Comparison of ENCODE assay signal across 7 mouse cellular contexts in the genomic region with DNA sequence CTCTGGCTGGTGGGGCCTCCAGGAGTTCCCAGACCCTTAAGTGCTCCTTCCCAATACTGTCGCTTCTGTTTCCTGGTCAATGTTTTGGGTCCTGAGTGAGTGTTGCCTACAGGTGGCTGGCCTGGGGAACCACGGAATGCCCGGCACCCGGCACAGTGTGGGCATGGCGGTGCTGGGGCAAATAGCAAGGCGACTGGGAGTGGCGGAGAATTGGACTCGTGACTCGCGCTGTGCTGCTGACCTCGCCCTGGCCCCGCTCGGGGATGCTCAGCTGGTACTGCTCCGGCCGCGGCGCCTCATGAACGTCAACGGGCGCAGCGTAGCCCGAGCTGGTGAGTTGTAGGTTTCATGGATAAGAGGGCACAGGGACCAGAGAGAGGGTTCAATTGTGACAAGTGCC. TPM values are rescaled to one million over a fixed set of nuclear protein-coding genes. Genes with fewer than 3 reads are reported as not detected.
DNase-seq lines count a peak whose midpoint lies in the region; ATAC-seq and TF ChIP-seq lines count a peak whose summit lies in the region.

No protein-coding gene starts in this region.

- H3K36me3 ChIP-seq in thymus, adult 2 months (ENCODE audit: control insufficient read depth, insufficient read depth, low read length), result no peaks in the 10 kb centered on the region
- no peaks in the 10 kb centered on the region for H3K36me3 ChIP-seq in erythroblast, embryonic 14.5 days (ENCODE audit: control insufficient read depth)
- no peaks in the 10 kb centered on the region for H3K36me3 ChIP-seq in limb, embryonic 13.5 days

- peak overlapping the region; percentile 62 for H3K9ac ChIP-seq in limb, embryonic 13.5 days

- TF ChIP-seq POLR2A in thymus, adult 2 months (IDR thresholded peaks at IDR 0.05; ENCODE audit: control insufficient read depth, extremely low read depth, insufficient read depth, low read length, poor library complexity), result no peak
- no peak for TF ChIP-seq POLR2A in cerebellum, adult 2 months (IDR thresholded peaks at IDR 0.05; ENCODE audit: borderline replicate concordance, insufficient read depth, low read length)

- no peaks in the 10 kb centered on the region for H3K9me3 ChIP-seq in erythroblast, embryonic 14.5 days (ENCODE audit: control insufficient read depth, low read length)
- no peaks in the 10 kb centered on the region for H3K9me3 ChIP-seq in limb, embryonic 13.5 days

- DNase-seq in thymus, adult 2 months, result no peak
- DNase-seq in thymus, postnatal 10 days (ENCODE audit: low spot score in 2 of 2), result no peak
- DNase-seq in thymus, postnatal 36 days, result peak; percentile 30 to 44
- DNase-seq in cerebellum, adult 2 months, result no peak
- DNase-seq in spleen, postnatal 14 days (ENCODE audit: low spot score in 2 of 2), result no peak

- no peak overlapping the region for H3K27ac ChIP-seq in thymus, adult 2 months (ENCODE audit: control insufficient read depth, insufficient read depth, low read length)
- no peak overlapping the region for H3K27ac ChIP-seq in limb, embryonic 13.5 days
- no peak overlapping the region for H3K27ac ChIP-seq in cerebellum, adult 2 months (ENCODE audit: insufficient read depth, low read length)

- peak overlapping the region; percentile 80 for H3K4me2 ChIP-seq in limb, embryonic 13.5 days (replicated peaks)

- no peak for ATAC-seq in limb, embryonic 13.5 days (ENCODE audit: low FRiP score, low read depth)

- 49% methylated on average over 22 of the region's 22 CpGs for WGBS in thymus, adult 2 months
- WGBS in limb, embryonic 13.5 days, result 20% methylated on average over 22 of the region's 22 CpGs
- WGBS in cerebellum, adult 2 months, result 25% methylated on average over 22 of the region's 22 CpGs

- H3K27me3 ChIP-seq in thymus, adult 2 months (ENCODE audit: control insufficient read depth, insufficient read depth, low read length), result no peaks in the 10 kb centered on the region
- no peaks in the 10 kb centered on the region for H3K27me3 ChIP-seq in erythroblast, embryonic 14.5 days (ENCODE audit: control insufficient read depth)
- H3K27me3 ChIP-seq in limb, embryonic 13.5 days, result peaks cover 7% of the 10 kb centered on the region
- no peaks in the 10 kb centered on the region for H3K27me3 ChIP-seq in cerebellum, adult 2 months (ENCODE audit: control insufficient read depth, insufficient read depth, low read length)

- H3K4me1 ChIP-seq in thymus, adult 2 months (replicated peaks; ENCODE audit: control insufficient read depth, insufficient read depth, low read length), result peaks cover 64% of the 10 kb centered on the region
- peaks cover 32% of the 10 kb centered on the region for H3K4me1 ChIP-seq in erythroblast, embryonic 14.5 days (ENCODE audit: control insufficient read depth)
- H3K4me1 ChIP-seq in limb, embryonic 13.5 days, result peaks cover 12% of the 10 kb centered on the region
- 0 out of 2 replicates have a peak, but pooled peaks cover 3% of the 10 kb centered on the region for H3K4me1 ChIP-seq in cerebellum, adult 2 months (ENCODE audit: control insufficient read depth, insufficient read depth, low read length)

- H3K4me3 ChIP-seq in thymus, adult 2 months (ENCODE audit: control insufficient read depth, insufficient read depth, low read length), result peak overlapping the region; percentile 78
- H3K4me3 ChIP-seq in erythroblast, embryonic 14.5 days (replicated peaks), result peak overlapping the region; percentile 75
- peak overlapping the region; percentile 56 for H3K4me3 ChIP-seq in limb, embryonic 13.5 days
- H3K4me3 ChIP-seq in cerebellum, adult 2 months (replicated peaks; ENCODE audit: insufficient read depth, low read depth, low read length), result no peak overlapping the region

- TF ChIP-seq CTCF in thymus, adult 2 months (IDR thresholded peaks at IDR 0.05; ENCODE audit: borderline replicate concordance, control insufficient read depth, extremely low read depth, insufficient read depth, low read length, poor library complexity), result no peak
- TF ChIP-seq CTCF in cerebellum, adult 2 months (IDR thresholded peaks at IDR 0.05; ENCODE audit: borderline replicate concordance, insufficient read depth, low read depth, low read length), result no peak

RNA-seq across cellular contexts. Expression of a gene that starts 0.6 kb away (rescaled TPM):
- 36.5 and 43.4 TPM in 2 replicates for polyA plus RNA-seq in thymus, adult 2 months (2012; rRNA removed)
- 0.06 TPM in 1 of 2 replicates, not detected in the other for polyA plus RNA-seq in erythroblast, embryonic 14.5 days (2012)
- 5.2 and 6.7 TPM in 2 replicates for polyA plus RNA-seq in limb, embryonic 13.5 days (2015; fragmentation: Nextera tagmentation; extraction: Ambion mirVana)
- 7.4 and 8.5 TPM in 2 replicates for polyA plus RNA-seq in cerebellum, adult 2 months (2012; rRNA removed)

RNA-seq across cellular contexts. Expression of a gene that starts 0.8 kb away (rescaled TPM):
- 1.9 and 2.3 TPM in 2 replicates for polyA plus RNA-seq in thymus, adult 2 months (2012; rRNA removed)
- 0.02 TPM in 1 of 2 replicates, not detected in the other for polyA plus RNA-seq in erythroblast, embryonic 14.5 days (2012)
- polyA plus RNA-seq in limb, embryonic 13.5 days (2015; fragmentation: Nextera tagmentation; extraction: Ambion mirVana), result 0.37 and 0.61 TPM in 2 replicates
- polyA plus RNA-seq in cerebellum, adult 2 months (2012; rRNA removed), result 2.0 and 2.6 TPM in 2 replicates

RNA-seq across cellular contexts. Expression of a gene that starts 8.0 kb away (rescaled TPM):
- 0.11 and 0.27 TPM in 2 replicates for polyA plus RNA-seq in thymus, adult 2 months (2012; rRNA removed)
- not detected in 2 replicates for polyA plus RNA-seq in erythroblast, embryonic 14.5 days (2012)
- polyA plus RNA-seq in limb, embryonic 13.5 days (2015; fragmentation: Nextera tagmentation; extraction: Ambion mirVana), result 1.3 TPM in 2 replicates
- polyA plus RNA-seq in cerebellum, adult 2 months (2012; rRNA removed), result 0.70 and 1.7 TPM in 2 replicates

RNA-seq across cellular contexts. Expression of a gene that starts 19.2 kb away (rescaled TPM):
- polyA plus RNA-seq in thymus, adult 2 months (2012; rRNA removed), result 169 and 171 TPM in 2 replicates
- polyA plus RNA-seq in erythroblast, embryonic 14.5 days (2012), result 1.5 and 2.4 TPM in 2 replicates
- 72.7 and 74.5 TPM in 2 replicates for polyA plus RNA-seq in limb, embryonic 13.5 days (2015; fragmentation: Nextera tagmentation; extraction: Ambion mirVana)
- 41.6 and 43.8 TPM in 2 replicates for polyA plus RNA-seq in cerebellum, adult 2 months (2012; rRNA removed)

RNA-seq across cellular contexts. Expression of a gene that starts 35.4 kb away (rescaled TPM):
- 0.20 and 0.27 TPM in 2 replicates for polyA plus RNA-seq in thymus, adult 2 months (2012; rRNA removed)
- not detected in 2 replicates for polyA plus RNA-seq in erythroblast, embryonic 14.5 days (2012)
- 0.51 TPM in 1 of 2 replicates, not detected in the other for polyA plus RNA-seq in limb, embryonic 13.5 days (2015; fragmentation: Nextera tagmentation; extraction: Ambion mirVana)
- polyA plus RNA-seq in cerebellum, adult 2 months (2012; rRNA removed), result 5.6 and 7.7 TPM in 2 replicates

Comparison
In these comparisons a context has a peak if more than half of its experiments do, and no peak if none do; other contexts are left out.
1. DNase-seq: peak in thymus, postnatal 36 days (2 of 2); none in thymus, adult 2 months (single experiment), thymus, postnatal 10 days (0 of 2), cerebellum, adult 2 months (0 of 2) and spleen, postnatal 14 days (0 of 2).